Mouse (Mus musculus): ENCODE measurements around the gene Cxcr4. TPM values are rescaled to one million over a fixed set of nuclear protein-coding genes. Genes with fewer than 3 reads are reported as not detected.

Gene Cxcr4
- polyA plus RNA-seq, 1 experiment from 2014 or later: 8.6 TPM

- no peak overlapping the region for H3K4me2 ChIP-seq (replicated peaks)
- DNase-seq (ENCODE audit: low spot score) (no peak), ATAC-seq (ENCODE audit: low FRiP score) (no peak)
- no peaks in the 10 kb centered on the region for H3K36me3 ChIP-seq (replicated peaks; ENCODE audit: control insufficient read depth, insufficient read depth)
- H3K9ac ChIP-seq: no peak overlapping the region
- H3K27ac ChIP-seq: no peak overlapping the region
- H3K4me1 ChIP-seq (replicated peaks; ENCODE audit: control insufficient read depth, insufficient read depth, low read length): peaks cover 15% of the 10 kb centered on the region
- WGBS: 59% methylated on average over 3 of the region's 3 CpGs
- no peaks in the 10 kb centered on the region for H3K9me3 ChIP-seq (ENCODE audit: control insufficient read depth, low read length)
- H3K4me3 ChIP-seq (replicated peaks; ENCODE audit: low read length): no peak overlapping the region
- H3K27me3 ChIP-seq (ENCODE audit: control insufficient read depth, insufficient read depth, low read length): no peaks in the 10 kb centered on the region
Observed at GRCm38 (mm10) chr1:128542555-128542954, 49.5 kb downstream of the Cxcr4 start.

- Histone ChIP-seq H3K4me2 (replicated peaks) (no peak overlapping the region), H3K36me3 (replicated peaks; ENCODE audit: control insufficient read depth, insufficient read depth) (no peaks in the 10 kb centered on the region), H3K27ac (peak overlapping the region; percentile 54), H3K4me3 (replicated peaks; ENCODE audit: low read length) (no peak overlapping the region), H3K27me3 (ENCODE audit: control insufficient read depth, insufficient read depth, low read length) (no peaks in the 10 kb centered on the region), H3K9me3 (ENCODE audit: control insufficient read depth, low read length) (no peaks in the 10 kb centered on the region), H3K9ac (no peak overlapping the region), H3K4me1 (replicated peaks; ENCODE audit: control insufficient read depth, insufficient read depth, low read length) (peaks cover 12% of the 10 kb centered on the region)
- 78% methylated on average over 2 of the region's 2 CpGs for WGBS
- DNase-seq (ENCODE audit: low spot score): peak; percentile 22
- no peak for ATAC-seq (ENCODE audit: low FRiP score)
Observed at GRCm38 (mm10) chr1:128540213-128540612, 51.9 kb downstream of the Cxcr4 start.

DNA sequence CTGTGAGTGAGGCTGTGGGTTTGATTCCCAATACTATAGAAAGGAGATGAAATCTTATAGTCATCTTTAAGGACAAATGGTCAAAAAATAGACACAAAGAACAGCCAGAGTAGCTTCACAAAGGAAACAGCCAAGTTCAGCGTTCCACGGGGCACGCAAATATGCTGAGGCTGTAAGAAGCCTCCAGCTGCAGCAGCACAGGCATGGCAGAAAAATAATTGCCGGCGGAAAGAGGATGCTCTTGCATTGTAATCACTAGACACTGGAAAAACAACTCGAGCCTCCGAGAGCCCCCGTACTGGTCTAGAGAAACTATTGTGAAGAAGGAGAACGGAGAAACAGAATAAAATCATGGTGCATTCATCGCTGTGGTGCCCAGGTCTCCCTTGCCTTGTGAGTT, 52.5 kb downstream of the Cxcr4 start:
- Histone ChIP-seq H3K36me3 (replicated peaks; ENCODE audit: control insufficient read depth, insufficient read depth) (no peaks in the 10 kb centered on the region), H3K4me1 (replicated peaks; ENCODE audit: control insufficient read depth, insufficient read depth, low read length) (peaks cover 12% of the 10 kb centered on the region), H3K9ac (peak overlapping the region; percentile 39), H3K27ac (peak overlapping the region; percentile 54; the same call in 1 of the 2 replicates), H3K9me3 (ENCODE audit: control insufficient read depth, low read length) (no peaks in the 10 kb centered on the region), H3K27me3 (ENCODE audit: control insufficient read depth, insufficient read depth, low read length) (no peaks in the 10 kb centered on the region), H3K4me2 (replicated peaks) (no peak overlapping the region), H3K4me3 (replicated peaks; ENCODE audit: low read length) (no peak overlapping the region)
- DNase-seq (ENCODE audit: low spot score) (peak; percentile 64), ATAC-seq (ENCODE audit: low FRiP score) (no peak)
- WGBS: 24% methylated on average over 10 of the region's 10 CpGs

Other genes starting within 250 kb of the Cxcr4 start
- 64.6 and 82.8 TPM in 2 replicates for gene Mcm6, start 232.6 kb downstream of the Cxcr4 start, polyA plus RNA-seq (2014; fragmentation: Nextera tagmentation; extraction: Ambion mirVana)
- 97.3 and 98.7 TPM in 2 replicates for gene Dars, start 174.9 kb downstream of the Cxcr4 start, polyA plus RNA-seq (2014; fragmentation: Nextera tagmentation; extraction: Ambion mirVana)